Mouse (Mus musculus) cerebellum, adult 11-12 months (tissue): Measurements from ENCODE around the gene Grhl1.

Source experiments
- DNase-seq: peaks from one replicate; pipeline ENCODE4 v3.0.0; 2022

The Grhl1 gene

GRCm38 (mm10) chr12:24650415-24651062 lies 78.5 kb downstream of the Grhl1 start:
- peak; percentile 34 for DNase-seq

GRCm38 (mm10) chr12:24651063-24651557 lies 79.0 kb downstream of the Grhl1 start, which contains the start of gene Klf11:
Klf11 (plus strand) TSS chr12:24651274.
- DNase-seq = peak; percentile 95

GRCm38 (mm10) chr12:24651642-24652342 lies 79.7 kb downstream of the Grhl1 start:
- peak; percentile 91 for DNase-seq

GRCm38 (mm10) chr12:24654065-24654862 lies 82.2 kb downstream of the Grhl1 start:
- no peak for DNase-seq

GRCm38 (mm10) chr12:24656436-24656835 lies 84.4 kb downstream of the Grhl1 start:
- DNase-seq = no peak

DNA sequence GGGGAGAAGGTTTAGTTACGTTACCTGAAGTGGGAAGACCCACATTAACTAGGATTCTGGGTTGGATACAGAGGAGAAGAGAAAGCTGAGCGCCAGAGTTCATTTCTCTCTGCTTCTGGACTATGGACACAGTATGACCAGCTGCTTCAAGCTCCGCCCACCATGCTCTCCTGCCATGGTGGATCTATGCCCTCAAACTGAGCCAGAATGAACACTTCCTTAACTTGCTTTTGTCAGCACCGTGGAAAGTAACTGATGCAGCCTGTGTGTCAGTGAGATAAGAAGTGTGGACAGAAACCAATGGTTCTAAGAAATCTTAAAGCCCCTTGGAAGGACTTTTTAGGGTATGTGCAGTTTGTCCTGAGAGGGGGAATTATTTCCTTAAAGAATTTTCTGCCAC lies 86.9 kb downstream of the Grhl1 start:
- no peak for DNase-seq

GRCm38 (mm10) chr12:24659923-24660322 lies 87.8 kb downstream of the Grhl1 start:
- DNase-seq = no peak

- no peak for DNase-seq
Observed at GRCm38 (mm10) chr12:24661100-24661499, 89.0 kb downstream of the Grhl1 start.

DNA sequence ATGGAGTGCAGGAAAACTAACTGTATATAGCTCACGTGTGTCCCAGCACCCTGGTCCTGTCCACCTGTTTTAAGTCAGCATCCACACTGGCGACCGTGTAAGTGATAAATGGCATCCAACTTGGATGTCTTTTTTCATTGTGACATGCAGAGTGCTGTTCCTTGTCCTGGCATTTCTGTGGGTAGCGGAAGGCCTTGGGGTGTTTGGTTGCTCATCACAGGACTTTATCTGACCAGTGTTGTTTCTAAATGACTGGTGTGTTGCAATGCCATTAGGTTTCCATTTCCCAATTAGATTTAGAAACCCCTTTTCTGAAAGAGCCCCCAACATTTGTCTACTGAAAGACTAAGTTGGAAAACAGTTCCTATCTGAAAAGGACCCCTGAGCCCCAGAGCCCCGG lies 90.0 kb downstream of the Grhl1 start:
- DNase-seq = no peak
